Mouse (Mus musculus): ENCODE results near the gene Fam78b. TPM values are rescaled to one million over a fixed set of nuclear protein-coding genes. Genes with fewer than 3 reads are reported as not detected.

Fam78b gene
- polyA plus RNA-seq, 1 experiment = 0.84 TPM

DNA sequence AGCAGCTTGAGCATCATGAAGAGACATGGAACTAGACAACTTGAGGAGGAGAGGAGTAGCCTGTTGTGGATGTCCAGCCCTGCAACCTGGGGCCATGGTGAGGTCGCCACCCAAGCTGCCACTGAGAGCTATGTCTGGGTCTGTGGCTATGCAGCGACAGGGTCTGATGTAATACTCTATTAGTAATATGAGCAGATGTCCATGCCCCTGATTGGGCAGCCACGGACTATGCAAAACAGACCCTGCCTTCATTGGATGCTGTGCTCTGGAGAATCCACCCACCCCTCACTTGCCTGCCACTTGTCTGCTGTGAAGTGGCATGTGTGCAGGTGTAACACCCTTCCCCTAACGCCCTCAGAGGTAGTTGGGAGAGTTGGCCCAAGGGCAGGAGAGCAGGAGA is 125.1 kb downstream of the Fam78b start:
- Histone ChIP-seq H3K27ac (ENCODE audit: insufficient read depth, low read length) (no peak overlapping the region), H3K36me3 (ENCODE audit: control insufficient read depth, insufficient read depth, low read length, poor library complexity, severe bottlenecking) (no peaks in the 10 kb centered on the region), H3K9me3 (replicated peaks; ENCODE audit: control insufficient read depth, insufficient read depth, low read length, poor library complexity, severe bottlenecking) (no peaks in the 10 kb centered on the region), H3K27me3 (ENCODE audit: control insufficient read depth, insufficient read depth, low read length, poor library complexity, severe bottlenecking) (no peaks in the 10 kb centered on the region), H3K4me1 (ENCODE audit: control insufficient read depth, insufficient read depth, low read length) (no peaks in the 10 kb centered on the region), H3K4me3 (ENCODE audit: low read depth, low read length) (no peak overlapping the region), H3K9ac (ENCODE audit: low read depth, poor library complexity, severe bottlenecking) (no peak overlapping the region)
- no peak for TF ChIP-seq POLR2A (IDR thresholded peaks at IDR 0.05; ENCODE audit: insufficient read depth, low read length)
- TF ChIP-seq CTCF (IDR thresholded peaks at IDR 0.05; ENCODE audit: low read depth, low read length) = no peak
- TF ChIP-seq EP300 (IDR thresholded peaks at IDR 0.05; ENCODE audit: insufficient read depth, low read depth, low read length) = no peak

DNA sequence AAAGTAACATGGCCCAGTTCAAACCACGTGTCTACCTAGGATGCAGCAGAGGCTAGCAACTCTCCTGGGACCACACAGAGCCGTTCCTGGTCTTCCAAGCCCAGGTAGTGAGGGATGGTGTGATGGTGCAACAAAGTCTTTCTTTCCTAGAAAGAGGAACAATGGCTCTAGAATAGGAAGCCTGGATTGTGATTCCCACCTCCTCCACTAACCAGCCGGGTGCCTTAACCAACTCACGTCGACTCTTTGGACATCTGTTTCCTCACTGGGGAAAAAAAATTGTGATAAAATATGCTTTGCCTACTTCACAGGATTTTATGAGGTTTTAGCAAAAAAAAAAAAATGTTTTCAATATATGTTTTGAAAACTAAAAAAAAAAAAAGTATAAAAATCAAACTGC is 134.5 kb downstream of the Fam78b start:
- H3K4me3 ChIP-seq (ENCODE audit: low read depth, low read length) = no peak overlapping the region
- H3K4me1 ChIP-seq (ENCODE audit: control insufficient read depth, insufficient read depth, low read length) = no peaks in the 10 kb centered on the region
- no peaks in the 10 kb centered on the region for H3K36me3 ChIP-seq (ENCODE audit: control insufficient read depth, insufficient read depth, low read length, poor library complexity, severe bottlenecking)
- TF ChIP-seq EP300 (IDR thresholded peaks at IDR 0.05; ENCODE audit: insufficient read depth, low read depth, low read length) = no peak
- no peak for TF ChIP-seq POLR2A (IDR thresholded peaks at IDR 0.05; ENCODE audit: insufficient read depth, low read length)
- no peak for TF ChIP-seq CTCF (IDR thresholded peaks at IDR 0.05; ENCODE audit: low read depth, low read length)
- no peak overlapping the region for H3K9ac ChIP-seq (ENCODE audit: low read depth, poor library complexity, severe bottlenecking)
- no peaks in the 10 kb centered on the region for H3K27me3 ChIP-seq (ENCODE audit: control insufficient read depth, insufficient read depth, low read length, poor library complexity, severe bottlenecking)
- no peaks in the 10 kb centered on the region for H3K9me3 ChIP-seq (replicated peaks; ENCODE audit: control insufficient read depth, insufficient read depth, low read length, poor library complexity, severe bottlenecking)
- H3K27ac ChIP-seq (ENCODE audit: insufficient read depth, low read length) = no peak overlapping the region

Data from ES-Bruce4 (cell line).